Mouse (Mus musculus) urinary bladder, adult 2 months (tissue): ENCODE measurements around the gene Heg1. TPM values are rescaled to one million over a fixed set of nuclear protein-coding genes. Genes with fewer than 3 reads are reported as not detected.

Source experiments
- DNase-seq: peaks from one replicate; pipeline ENCODE4 v3.0.0; 2022; ENCODE audit warnings: low spot score
- polyA plus RNA-seq: library from polyadenylated mRNA; depleted of rRNA; stranded (reverse); fragments of >200 nt; gene quantifications from 2 replicates; pipeline ENCODE4 v1.2.3, GENCODE M21; 2012

Gene Heg1
- polyA plus RNA-seq, 1 experiment = 66.3 TPM

DNA sequence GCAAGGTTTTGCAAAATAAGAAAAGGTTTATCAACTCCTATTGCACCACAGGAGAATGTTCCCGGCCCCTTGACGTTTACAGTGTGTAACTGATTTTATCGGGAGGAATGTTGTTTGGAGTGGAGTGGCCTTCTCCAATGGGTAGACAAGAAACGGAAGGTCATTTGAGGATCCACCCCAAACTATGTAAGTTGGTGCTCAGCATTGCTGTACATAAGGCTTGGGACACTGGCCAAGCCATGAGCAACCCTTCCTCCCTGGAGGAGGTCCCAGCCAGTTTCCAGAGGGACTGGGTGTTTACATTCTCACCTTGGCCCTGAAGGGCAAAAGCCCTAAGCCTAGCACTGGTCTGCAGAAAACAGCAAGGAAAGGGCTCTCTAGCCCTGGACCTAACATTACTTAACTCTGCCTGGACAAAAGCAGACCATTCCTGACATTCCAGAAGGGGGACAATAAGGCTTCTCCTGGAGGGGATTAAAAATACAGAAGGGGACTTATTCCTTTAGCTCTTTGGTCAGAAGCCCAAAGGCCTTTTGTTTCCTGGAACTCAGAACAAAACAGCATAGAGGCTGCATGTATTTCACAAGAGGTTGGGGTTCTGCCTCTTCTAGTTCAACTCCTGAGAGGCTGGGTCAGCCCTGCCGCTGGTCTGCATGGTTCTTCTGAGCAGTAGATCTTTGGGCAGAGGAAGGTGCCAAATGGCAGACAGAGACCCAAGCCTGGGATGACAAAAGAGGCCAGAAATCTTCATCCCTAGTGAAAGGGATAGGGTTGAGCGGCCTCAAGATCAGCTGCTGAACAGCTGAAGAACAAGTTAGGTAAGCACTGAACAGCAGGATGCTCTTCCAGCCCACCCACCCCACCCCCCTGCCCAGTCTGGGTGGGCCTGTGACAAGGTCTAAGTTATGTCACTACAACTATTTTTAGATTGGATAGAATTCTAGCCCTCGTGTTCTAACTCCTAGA lies 7.5 kb upstream of the Heg1 start:
- DNase-seq = no peak

DNA sequence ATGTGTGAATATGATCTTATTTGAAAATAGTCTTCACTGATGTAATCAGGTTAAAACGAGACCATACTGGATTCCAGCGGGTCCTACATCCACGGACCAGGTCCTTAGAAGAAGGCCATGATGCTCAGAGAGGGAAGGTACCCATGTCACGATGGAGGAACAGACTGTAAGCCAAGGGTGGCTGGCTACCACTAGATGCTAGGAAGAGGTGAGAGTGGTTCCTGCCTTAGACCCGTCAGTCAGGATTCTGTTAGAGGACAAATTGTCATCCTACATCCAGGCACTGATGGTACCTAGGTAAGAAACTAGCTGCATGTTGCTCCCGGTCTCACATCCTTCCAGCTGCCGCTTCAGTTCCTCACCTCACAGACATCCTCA lies 6.9 kb upstream of the Heg1 start:
- no peak for DNase-seq

DNA sequence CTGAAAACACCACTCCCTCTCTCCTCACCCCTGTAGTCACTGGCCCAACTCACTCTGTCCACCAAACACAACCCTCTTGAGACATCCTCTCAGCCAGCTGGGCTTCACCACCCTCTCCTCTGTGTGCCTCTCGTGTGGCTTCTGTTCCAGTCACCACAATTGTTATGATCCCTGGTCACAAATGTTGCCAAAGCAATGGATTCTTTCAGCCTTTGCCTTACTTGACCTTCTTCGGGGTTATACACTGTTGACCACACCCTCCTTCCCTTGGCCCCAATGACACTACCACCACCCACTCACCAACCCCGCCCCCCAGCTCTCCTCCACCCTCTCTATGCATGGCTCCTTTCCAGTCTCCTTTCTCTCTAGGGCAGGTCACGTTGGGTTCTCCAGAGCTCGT lies 6.3 kb upstream of the Heg1 start:
- DNase-seq = no peak

DNA sequence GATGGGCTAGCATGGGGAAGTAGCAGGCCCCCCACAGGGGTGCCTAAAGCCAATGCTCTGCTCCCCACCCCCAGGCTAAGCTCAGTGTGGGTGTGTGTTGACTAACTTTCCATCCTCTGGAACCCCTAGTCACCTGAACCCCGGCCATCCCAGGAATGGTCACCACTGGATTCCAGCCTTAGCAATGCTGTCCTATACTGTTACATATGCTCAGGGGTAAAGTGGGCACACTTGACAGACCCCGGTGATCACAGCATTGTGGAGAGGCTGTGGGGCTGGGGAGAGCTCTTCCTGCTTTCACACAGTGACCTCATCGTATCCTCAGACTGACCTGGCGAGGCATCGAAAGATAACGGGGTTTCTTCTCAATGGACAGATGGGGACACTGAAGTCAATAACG lies 3.9 kb upstream of the Heg1 start:
- no peak for DNase-seq

DNA sequence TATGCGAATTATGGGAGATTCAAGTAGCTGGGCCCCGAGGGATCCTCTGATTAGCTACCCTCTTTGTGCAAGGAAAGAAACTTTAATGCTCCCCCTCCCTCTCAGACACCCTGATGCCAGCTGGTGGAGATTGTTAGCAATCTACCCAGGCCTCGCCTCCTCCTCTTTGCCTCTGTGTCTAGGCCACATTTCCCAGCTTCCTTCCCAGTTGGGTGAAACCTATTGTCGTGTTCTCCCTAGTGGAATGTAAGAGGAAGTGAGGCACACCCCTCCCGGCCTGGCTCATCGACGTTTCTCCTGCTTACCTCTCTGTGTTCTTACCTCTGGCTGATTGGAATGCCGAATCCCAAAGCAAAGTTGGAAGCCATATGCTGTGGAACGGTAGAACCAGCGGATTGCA lies 3.4 kb upstream of the Heg1 start:
- no peak for DNase-seq

DNA sequence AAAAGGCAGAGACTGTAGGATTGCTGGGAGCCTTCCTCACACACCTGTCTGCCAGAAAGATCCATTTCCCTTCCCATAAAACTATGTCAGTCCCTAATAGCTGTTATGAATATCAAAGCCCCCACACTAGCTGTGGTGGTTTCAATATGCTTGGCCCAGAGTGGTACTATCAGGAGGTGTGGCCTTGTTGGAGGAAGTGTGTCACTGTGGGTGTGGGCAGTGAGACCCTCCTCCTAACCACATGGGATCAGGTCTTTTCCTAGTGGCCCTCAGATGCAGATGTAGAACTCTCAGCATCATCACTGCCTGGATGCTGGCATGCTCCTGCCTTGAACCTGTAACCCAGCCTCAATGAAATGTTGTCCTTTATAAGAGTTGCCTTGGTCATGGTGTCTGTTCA lies 2.5 kb upstream of the Heg1 start:
- DNase-seq = no peak

DNA sequence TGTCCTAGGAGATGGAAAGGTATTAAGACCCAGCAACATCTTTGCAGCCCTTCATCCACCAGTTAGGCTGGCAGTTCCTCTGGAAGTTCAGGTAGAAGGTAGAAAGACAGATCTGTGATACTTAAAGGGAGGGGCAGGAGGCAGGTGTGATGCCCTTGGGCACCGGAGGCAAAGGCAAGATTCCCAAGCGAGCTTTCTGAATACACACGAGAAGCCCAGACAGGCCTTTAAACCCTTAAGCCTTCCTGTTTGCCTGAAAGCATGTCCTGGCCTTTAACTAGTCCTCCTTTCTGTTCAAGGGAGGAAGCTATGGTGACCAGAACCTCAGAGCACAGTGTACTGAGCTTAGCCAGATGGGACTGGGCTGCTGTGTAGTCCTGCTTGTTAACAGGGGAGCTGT lies 1.5 kb upstream of the Heg1 start:
- DNase-seq = no peak

DNA sequence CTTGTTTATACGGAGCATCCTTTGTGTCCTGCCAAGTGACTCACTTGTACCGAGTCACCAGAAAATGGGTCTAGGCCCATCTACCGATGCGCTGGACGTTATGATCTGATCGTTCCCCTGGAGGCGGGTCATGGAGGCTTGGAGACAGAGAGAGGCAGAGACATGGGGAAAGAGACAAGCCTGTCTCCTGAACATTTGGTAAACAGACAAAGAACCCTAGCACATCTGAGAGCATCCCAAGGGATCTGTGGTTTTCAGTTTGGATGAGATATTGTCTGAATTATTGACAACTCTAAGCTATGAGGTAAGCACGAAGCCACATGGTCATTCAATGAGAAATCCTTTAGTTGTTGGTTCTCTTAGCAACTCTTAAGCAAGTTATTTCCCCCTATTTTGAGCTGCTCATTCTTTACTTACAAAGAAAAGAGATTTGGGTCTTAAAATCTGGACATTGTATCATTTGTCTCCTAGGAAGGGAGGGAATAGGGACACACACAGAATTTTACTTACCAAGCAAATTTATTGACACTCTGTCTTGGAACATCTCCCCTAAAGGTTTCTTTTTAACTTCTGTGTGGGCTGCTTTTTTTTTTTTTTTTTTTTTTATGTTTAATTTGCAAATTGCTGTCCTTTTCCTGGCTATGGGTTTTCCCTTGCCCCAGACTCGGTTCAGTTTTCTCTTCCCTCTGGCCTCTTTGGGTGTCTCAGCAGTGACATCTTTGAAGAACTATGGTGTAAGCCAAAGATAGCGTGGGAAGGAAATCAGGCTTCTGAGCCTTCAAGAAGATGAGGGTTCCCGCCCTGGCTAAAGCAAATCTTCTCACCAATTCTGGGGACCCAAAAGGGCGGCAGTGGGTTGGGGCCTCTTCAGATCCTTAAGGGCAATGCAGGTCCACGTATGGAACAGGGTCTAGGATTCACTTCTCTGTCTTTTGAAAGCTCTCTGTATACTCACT lies 686 bp upstream of the Heg1 start:
- no peak for DNase-seq

DNA sequence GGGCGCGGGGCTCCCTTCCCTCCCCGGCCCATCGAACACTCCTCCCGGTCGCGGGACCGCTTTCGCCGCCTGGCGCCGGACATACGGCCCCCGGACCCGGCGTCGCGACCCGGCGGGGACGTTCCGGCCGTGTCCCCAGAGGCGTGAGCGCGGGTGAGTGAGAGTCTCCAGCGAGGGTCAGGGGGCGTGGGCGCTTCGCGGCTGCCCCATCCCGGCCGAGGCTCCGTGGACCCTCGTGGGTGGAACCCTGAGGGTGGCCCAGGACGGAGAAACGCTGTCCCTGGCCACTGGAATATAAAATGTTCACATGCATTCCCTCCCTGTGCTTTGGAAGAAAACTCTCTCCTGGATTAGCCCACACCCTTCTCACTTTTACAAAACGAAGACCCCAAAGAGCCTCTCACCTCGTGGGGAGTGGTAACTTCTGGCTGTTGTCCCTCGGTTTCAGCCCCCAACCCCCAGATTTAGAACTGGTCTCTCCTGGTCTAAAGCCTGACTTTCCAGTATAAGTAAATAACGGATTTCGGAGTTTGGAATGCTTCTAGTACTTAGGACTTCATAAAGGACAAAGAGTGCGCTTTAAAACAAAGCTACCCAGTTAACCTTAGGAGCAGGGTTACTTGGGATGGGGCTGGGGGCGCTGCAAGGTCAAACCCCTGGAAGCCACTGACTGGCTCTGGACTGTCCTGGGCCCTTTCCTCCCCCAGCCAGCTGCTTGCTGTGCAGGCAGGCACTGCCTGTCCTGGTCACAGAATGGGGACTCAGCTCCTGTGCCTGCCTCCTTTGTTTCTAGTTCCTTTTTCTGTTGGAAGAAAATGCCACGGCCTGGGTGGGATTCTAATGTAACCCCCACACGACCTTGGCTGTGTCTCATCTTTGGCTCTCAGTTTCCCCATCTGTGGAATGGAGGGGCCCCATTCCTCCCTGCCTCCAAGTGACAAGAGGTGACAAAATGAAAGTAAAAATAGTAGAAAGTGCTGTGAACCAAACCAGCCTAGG lies 832 bp downstream of the Heg1 start:
- no peak for DNase-seq

DNA sequence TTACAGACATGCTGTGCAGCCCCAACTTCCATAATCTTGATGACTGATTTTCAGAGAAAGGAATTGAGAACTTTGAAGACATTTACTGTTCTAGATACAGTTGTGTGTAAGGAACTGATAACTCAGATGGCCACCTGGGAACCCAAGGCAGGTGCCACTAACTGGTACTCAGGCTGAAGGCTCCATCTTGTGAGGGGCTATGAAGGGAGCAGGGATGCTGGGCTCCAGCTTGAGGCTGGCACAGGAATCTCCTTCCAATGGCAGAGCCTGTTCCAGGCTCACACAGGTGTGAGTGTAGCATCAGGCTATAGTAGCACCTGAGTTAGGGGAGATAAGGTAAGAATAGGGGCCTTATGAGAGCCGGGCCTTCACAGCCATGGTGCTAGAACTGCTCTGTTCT lies 1.9 kb downstream of the Heg1 start:
- DNase-seq = no peak

DNA sequence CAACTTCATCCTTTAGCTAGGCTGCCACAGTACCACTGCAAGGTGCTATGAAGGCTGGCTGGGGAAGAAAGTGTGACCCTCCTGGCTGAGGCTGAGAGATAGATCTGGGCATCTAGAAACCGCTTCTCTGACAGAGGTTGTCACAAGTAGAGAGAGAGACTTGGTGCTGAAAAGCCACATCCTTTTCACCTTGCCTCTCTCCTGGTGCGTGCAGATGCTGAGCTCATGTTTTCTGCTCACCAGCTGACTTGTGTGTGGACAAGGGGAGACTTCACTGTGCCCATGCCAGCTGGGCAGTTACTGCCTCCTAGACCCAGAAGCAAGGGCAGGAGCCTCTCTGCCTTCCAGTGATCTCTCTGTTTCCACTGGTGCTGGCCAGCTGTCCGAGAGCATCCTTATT lies 3.6 kb downstream of the Heg1 start:
- DNase-seq = no peak

DNA sequence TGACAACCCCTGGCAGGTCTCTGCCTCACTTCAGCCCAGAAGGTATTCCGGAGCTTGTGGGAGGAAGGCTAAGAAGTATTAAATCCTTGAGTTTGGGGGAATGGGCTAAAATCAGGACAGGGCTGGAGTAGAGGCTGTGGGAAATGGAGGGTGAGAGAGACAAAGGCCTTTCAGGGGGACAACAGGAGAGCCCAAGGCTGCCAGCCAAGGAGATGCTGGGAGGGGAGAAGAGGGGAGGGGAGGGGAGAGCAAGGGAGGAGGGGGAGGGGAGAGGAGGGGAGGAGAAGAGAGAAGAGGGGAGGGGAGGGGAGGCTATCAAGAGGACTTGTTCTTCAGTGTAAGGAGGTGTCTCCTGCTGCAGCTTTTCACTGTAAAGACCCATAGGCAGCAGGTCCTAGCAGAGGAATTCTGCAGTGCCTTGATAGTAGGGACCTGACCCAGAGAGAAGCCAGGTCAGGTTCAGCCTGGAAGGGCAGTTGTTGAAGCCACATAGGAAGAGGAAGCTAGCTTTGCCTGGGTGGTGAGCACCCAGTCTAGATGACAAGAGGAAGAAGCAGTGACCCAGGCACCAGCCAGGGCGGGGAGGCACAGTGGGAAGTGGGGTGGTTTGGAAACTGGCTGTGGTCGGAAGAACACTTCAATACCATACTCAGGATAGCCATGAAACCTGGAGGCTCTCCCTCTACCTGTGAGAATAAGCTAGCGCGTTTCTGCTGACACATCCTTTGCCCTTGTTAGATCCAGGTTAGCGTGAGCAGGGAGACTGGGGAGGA lies 7.0 kb downstream of the Heg1 start:
- no peak for DNase-seq

DNA sequence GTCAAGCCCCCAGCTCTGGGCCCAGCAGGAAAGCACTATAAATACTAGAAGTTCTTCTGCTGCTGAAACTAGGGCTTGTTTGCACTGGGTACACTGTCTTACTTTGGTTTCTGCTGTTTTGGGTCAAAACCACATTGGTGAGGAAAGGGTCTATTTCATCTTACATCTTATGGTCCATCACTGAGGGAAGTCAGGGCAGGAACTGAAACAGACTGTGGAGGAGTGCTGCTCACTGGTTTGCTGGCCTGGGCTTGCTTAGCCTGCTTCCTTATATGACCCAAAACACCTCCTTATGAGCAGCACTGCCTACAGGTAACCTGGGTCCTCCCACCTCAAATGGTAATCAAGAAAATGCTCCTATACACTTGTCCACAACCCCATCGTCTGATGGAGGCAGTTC lies 9.4 kb downstream of the Heg1 start:
- no peak for DNase-seq

DNA sequence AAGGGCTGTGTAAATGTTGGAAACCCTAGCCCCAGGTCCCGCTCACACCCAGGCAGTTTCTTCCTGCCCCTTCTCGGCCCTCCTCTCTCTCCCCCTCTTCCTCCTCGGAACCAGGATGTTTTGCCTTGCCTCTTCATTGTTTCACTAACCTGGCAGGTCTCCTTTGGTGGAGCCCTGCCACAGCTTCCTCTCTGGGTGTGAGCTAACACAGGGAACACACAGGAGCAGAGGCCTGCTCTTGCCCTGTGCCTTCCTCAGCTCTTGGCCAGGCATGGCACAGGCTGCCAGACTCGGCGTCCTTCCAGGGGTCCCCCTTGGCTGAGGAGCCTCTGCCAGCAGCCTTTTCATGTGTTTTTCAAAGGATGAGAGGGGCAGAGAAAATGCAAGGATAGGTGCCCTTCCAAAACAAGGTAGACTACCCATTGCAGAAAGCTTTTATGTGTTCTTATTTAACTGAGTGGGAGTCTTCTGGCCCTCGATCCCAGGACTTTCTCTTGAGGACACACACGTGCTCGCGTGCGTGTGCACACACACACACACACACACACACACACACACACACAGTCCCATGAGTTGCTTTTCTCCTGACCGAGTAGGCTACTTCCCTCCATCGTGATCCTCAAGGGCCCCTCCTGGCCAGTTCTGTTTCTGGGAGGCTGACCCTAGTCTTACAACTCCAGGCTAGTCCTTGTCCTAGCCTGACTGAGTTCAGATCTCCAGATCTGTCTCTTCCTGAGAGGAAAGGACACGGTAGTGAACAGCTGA lies 12.8 kb downstream of the Heg1 start:
- no peak for DNase-seq

DNA sequence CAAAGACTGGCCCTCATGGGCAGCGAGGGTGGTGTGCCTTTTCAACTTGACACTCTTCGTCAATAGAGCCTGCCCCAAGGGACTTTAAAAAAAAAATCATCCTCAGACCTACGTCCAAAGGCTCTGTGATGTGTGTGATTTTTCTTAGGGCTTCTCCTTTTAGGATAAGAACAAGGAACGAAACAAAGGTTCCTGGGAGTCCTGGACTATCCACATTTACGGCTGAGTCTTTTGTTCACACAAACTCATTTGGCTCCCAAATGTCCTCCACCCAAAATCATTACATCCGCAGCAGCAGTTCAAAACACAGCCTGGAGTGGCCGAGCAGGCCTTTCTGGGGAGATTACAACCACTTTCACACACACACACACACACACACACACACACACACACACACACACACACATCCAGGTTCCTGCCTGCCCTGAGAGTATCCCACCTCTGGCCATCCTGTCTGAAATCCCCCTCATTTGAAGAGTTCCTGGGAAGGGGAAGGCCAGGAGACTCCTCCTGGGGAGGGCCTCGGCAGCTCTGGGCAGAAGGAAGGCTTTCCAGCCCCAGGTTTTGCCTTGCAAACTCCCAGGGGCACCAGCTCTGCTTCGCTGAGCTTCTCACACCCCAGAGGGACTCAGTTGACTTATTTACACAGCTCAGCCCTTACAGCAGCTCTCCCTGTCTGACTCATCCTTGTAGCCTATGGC lies 13.6 kb downstream of the Heg1 start:
- DNase-seq = no peak

DNA sequence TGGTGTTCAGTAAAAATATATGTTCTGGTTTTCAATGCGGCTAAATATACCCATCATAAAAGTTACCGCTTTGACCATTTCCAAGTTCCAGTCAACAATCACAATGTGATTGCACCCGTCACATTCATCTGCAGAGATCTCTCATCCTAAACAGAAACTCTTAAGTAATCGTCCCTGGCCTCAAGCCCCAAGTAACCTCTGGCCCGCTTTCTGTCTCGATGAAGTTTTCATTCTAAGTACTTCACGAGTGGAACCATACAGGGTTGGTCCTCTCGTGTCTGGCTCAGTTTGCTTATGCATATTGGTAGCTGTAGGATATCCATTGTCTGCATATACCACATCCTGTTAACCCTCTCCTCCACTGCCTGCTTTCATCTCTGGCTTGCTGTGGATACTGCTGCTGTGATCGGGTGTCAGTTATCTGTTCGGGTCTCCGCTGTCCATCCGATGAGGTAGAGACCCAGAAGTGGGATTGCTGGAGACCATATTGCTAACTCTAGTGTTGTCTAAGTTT lies 14.2 kb downstream of the Heg1 start:
- DNase-seq = no peak

DNA sequence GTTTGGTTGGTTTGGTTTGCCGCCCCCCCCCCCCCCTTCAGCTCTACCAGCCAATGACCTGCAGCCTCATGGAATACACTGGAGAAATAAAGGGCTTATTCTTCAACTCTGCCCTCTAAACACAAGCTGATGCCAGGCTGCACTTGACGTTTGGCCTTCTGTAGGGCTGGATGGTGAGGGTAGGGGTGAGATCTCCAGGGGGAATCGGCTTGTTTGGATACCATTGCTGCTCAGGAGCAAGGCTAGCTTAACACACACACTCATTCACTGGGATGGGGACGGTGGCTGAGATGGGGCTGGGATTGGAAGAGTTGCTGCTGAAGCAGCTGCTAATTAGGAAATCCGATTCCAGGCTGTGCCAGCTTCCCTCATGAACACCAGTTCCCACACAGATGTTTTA lies 16.4 kb downstream of the Heg1 start:
- DNase-seq = no peak

DNA sequence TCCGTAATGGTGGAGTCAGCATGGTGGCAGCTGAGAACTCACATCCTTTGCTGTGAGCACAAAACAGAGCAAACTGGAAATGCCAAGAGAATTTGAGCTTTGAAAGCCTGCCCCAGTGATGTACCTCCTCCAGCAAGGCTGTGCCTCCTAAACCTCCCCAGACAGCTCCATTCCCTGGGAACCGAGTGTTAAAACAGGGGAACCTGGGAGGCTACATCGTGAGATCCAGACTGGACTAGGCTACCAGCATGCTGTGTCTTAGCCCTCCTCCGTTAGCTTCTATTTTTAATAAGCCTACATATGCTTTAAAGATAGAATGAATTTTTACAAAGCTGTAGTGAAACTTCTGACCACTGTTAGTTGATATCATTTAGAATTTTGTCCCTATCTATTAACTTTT lies 17.7 kb downstream of the Heg1 start:
- DNase-seq = no peak

DNA sequence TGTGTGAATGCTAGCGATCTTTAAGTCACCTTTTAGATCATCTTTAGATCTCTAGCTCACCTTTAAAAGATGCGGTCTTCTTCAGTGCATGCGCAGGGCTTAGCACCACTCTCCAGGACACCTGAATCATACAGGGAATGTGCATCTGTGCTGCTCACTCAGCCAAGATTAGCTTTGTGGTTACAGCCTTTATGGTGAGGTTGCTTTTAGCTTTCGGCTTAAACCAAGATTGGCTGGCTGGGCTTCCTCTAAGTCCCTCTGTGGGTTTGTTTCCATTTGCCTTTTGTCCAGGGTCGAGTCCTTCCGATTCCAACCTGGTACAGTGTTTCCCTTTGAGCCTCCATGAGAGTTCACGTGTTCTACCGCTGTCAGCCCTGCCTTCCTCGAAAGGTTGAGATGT lies 20.1 kb downstream of the Heg1 start:
- DNase-seq = no peak
